Mouse (Mus musculus) heart, embryonic 16.5 days (tissue): ENCODE results near the gene Gm37240. TPM values are rescaled to one million over a fixed set of nuclear protein-coding genes. Genes with fewer than 3 reads are reported as not detected.

Experiments used
- ATAC-seq: fragments of 200-750 bp; cut with Nextera tagmentation; replicated peaks from 2 replicates; pipeline ENCODE4 v1.8.0; 2017; ENCODE audit warnings: moderate number of reproducible peaks; ENCODE audit not compliant: insufficient read depth, low FRiP score; ENCODE audit errors: extremely low read depth
- H3K27ac ChIP-seq: fragments of 300-500 bp; sonication (generic); 2 replicates; pipeline ENCODE4 v1.5.1; 2014; ENCODE audit warnings: mild to moderate bottlenecking, low read length, control low read depth, moderate library complexity
- H3K27me3 ChIP-seq: fragments of 300-500 bp; sonication (generic); 2 replicates; pipeline ENCODE4 v1.6.1; 2014; ENCODE audit warnings: low read length, mixed read lengths; ENCODE audit not compliant: control insufficient read depth, insufficient read depth
- H3K36me3 ChIP-seq: fragments of 300-500 bp; sonication (generic); 2 replicates; pipeline ENCODE4 v1.6.1; 2014; ENCODE audit not compliant: control insufficient read depth, insufficient read depth
- H3K4me1 ChIP-seq: fragments of 300-500 bp; sonication (generic); 2 replicates; pipeline ENCODE4 v1.6.1; 2014; ENCODE audit warnings: low read length, mixed read lengths; ENCODE audit not compliant: control insufficient read depth, insufficient read depth
- H3K4me2 ChIP-seq: fragments of 300-500 bp; sonication (generic); 2 replicates; pipeline ENCODE4 v1.6.1; 2014; ENCODE audit warnings: low read depth, mild to moderate bottlenecking, control low read depth, low read length
- H3K4me3 ChIP-seq: fragments of 300-500 bp; sonication (generic); 2 replicates; pipeline ENCODE4 v1.5.1; 2014; ENCODE audit warnings: mild to moderate bottlenecking, control low read depth, low read length
- H3K9ac ChIP-seq: fragments of 300-500 bp; sonication (generic); 2 replicates; pipeline ENCODE4 v1.6.1; 2014; ENCODE audit warnings: low read length, control low read depth
- H3K9me3 ChIP-seq: fragments of 300-500 bp; sonication (generic); replicated peaks from 2 replicates; pipeline ENCODE4 v1.6.1; 2016; ENCODE audit warnings: low read length; ENCODE audit not compliant: control insufficient read depth
- WGBS: fragments of 180-500 bp; shearing (Covaris S2); extraction: QIAGEN DNeasy Blood & Tissue Kit; methylation state at CpG from one replicate; pipeline ENCODE4 v1.1.7; 2014; 5-methylcytosine and 5-hydroxymethylcytosine counted together
- polyA plus RNA-seq: library from polyadenylated mRNA; unstranded; fragments of >200 nt; fragmentation: Nextera tagmentation; extraction: Ambion mirVana; gene quantifications from 2 replicates; pipeline ENCODE4 v1.2.1, GENCODE M21; 2015

The Gm37240 gene
- polyA plus RNA-seq, 1 experiment from 2014 or later, result 18.4 TPM

DNA sequence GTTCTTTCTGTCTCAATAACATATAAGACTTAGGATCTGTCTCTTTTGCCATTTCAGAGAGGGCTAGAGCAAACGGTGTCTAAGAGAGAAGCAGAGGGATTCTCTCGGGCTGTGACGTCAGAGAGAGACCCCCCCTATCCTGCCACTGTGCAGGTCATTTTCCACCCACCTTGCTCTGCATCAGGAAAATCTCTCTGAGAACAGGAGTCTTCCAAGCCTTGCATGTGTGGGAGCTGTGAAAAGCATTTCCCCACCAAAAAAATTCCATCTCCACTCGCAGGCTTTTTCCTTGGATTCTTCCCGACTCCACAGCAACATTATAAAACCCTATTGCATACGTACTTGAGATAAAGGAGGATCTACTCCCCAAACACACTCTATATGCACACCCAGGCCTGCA, 572.4 kb downstream of the Gm37240 start:
- H3K4me1 ChIP-seq, result peaks cover 2% of the 10 kb centered on the region; the same call in 1 of the 2 replicates
- H3K27ac ChIP-seq, result no peak overlapping the region
- H3K9me3 ChIP-seq, result no peaks in the 10 kb centered on the region
- H3K27me3 ChIP-seq, result no peaks in the 10 kb centered on the region
- no peaks in the 10 kb centered on the region for H3K36me3 ChIP-seq
- H3K4me3 ChIP-seq, result no peak overlapping the region
- H3K9ac ChIP-seq, result no peak overlapping the region
- ATAC-seq, result no peak
- no peak overlapping the region for H3K4me2 ChIP-seq
- 67% methylated on average over 6 of the region's 6 CpGs for WGBS

DNA sequence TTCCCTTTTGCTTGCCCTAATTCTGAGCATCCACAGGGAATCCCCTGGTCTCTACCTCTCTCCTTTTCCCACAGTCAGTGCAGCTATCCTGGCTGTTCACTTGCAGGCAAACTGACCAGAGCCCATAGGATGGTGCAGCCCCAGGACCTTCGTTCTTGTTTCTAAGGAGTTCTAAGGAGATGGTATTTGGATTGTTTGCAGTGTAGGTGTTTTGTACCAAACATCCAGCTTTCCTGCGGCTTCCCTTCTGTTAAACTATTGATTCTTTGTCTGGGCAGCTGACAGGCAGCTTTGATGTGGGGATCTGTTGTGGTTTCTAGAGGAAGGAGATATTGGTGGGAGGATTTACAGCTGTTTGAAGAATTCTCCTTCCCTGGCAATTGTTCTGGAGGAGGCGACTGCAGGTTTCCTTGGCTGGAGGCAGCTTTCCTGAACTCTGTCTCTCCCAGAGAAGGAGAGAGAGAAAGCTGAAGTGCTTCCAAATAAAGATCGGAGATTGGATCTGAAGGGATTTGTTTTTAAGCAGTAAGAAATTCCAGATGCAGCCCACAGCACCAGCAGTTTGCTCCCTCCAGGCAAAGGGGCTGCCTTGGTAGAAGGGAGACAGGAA, 573.6 kb downstream of the Gm37240 start:
- Histone ChIP-seq H3K36me3 (no peaks in the 10 kb centered on the region), H3K9me3 (no peaks in the 10 kb centered on the region), H3K4me1 (peaks cover 2% of the 10 kb centered on the region; the same call in 1 of the 2 replicates), H3K27ac (no peak overlapping the region), H3K9ac (no peak overlapping the region), H3K27me3 (no peaks in the 10 kb centered on the region), H3K4me2 (no peak overlapping the region), H3K4me3 (no peak overlapping the region)
- ATAC-seq, result no peak
- WGBS, result 35% methylated on average over 4 of the region's 4 CpGs

- 70% methylated on average over 3 of the region's 3 CpGs for WGBS
- ATAC-seq, result no peak
- no peaks in the 10 kb centered on the region for H3K36me3 ChIP-seq
- no peak overlapping the region for H3K9ac ChIP-seq
- no peak overlapping the region for H3K4me3 ChIP-seq
- H3K27me3 ChIP-seq, result no peaks in the 10 kb centered on the region
- H3K9me3 ChIP-seq, result no peaks in the 10 kb centered on the region; the same call in 1 of the 2 replicates
- H3K4me2 ChIP-seq, result no peak overlapping the region
- no peak overlapping the region for H3K27ac ChIP-seq
- peaks cover 2% of the 10 kb centered on the region; the same call in 1 of the 2 replicates for H3K4me1 ChIP-seq
Observed at GRCm38 (mm10) chr3:85311176-85311575, 576.1 kb downstream of the Gm37240 start.

GRCm38 (mm10) chr3:85310401-85310989, 576.8 kb downstream of the Gm37240 start:
- no peak for ATAC-seq
- no peaks in the 10 kb centered on the region for H3K27me3 ChIP-seq
- no peaks in the 10 kb centered on the region; the same call in 1 of the 2 replicates for H3K9me3 ChIP-seq
- H3K4me1 ChIP-seq, result peaks cover 2% of the 10 kb centered on the region; the same call in 1 of the 2 replicates
- H3K9ac ChIP-seq, result no peak overlapping the region
- no peak overlapping the region for H3K4me2 ChIP-seq
- 51% methylated on average over 8 of the region's 8 CpGs for WGBS
- no peaks in the 10 kb centered on the region for H3K36me3 ChIP-seq
- H3K4me3 ChIP-seq, result no peak overlapping the region
- H3K27ac ChIP-seq, result no peak overlapping the region

GRCm38 (mm10) chr3:85309168-85309567, 578.1 kb downstream of the Gm37240 start:
- no peak overlapping the region for H3K4me3 ChIP-seq
- H3K36me3 ChIP-seq, result no peaks in the 10 kb centered on the region
- no peak overlapping the region for H3K4me2 ChIP-seq
- H3K9ac ChIP-seq, result no peak overlapping the region
- no peaks in the 10 kb centered on the region for H3K27me3 ChIP-seq
- H3K4me1 ChIP-seq, result peaks cover 2% of the 10 kb centered on the region; the same call in 1 of the 2 replicates
- 90% methylated on average over 6 of the region's 6 CpGs for WGBS
- H3K9me3 ChIP-seq, result no peaks in the 10 kb centered on the region; the same call in 1 of the 2 replicates
- ATAC-seq, result no peak
- H3K27ac ChIP-seq, result no peak overlapping the region

GRCm38 (mm10) chr3:85308706-85309105, 578.6 kb downstream of the Gm37240 start:
- Histone ChIP-seq H3K4me3 (no peak overlapping the region), H3K9me3 (no peaks in the 10 kb centered on the region; the same call in 1 of the 2 replicates), H3K27ac (no peak overlapping the region), H3K27me3 (no peaks in the 10 kb centered on the region), H3K36me3 (no peaks in the 10 kb centered on the region), H3K4me1 (no peaks in the 10 kb centered on the region), H3K9ac (no peak overlapping the region), H3K4me2 (no peak overlapping the region)
- ATAC-seq, result no peak
- 69% methylated on average over 4 of the region's 4 CpGs for WGBS

GRCm38 (mm10) chr3:85301851-85302250, 585.5 kb downstream of the Gm37240 start:
- ATAC-seq, result no peak
- H3K36me3 ChIP-seq, result no peaks in the 10 kb centered on the region
- no peaks in the 10 kb centered on the region for H3K4me1 ChIP-seq
- no peaks in the 10 kb centered on the region for H3K27me3 ChIP-seq
- no peak overlapping the region for H3K27ac ChIP-seq
- H3K9ac ChIP-seq, result no peak overlapping the region
- no peak overlapping the region for H3K4me2 ChIP-seq
- H3K4me3 ChIP-seq, result no peak overlapping the region
- no peaks in the 10 kb centered on the region for H3K9me3 ChIP-seq
- WGBS, result 54% methylated on average over 3 of the region's 3 CpGs

- no peaks in the 10 kb centered on the region for H3K36me3 ChIP-seq
- no peak overlapping the region for H3K4me3 ChIP-seq
- H3K27me3 ChIP-seq, result no peaks in the 10 kb centered on the region
- WGBS, result 85% methylated on average over 2 of the region's 2 CpGs
- H3K27ac ChIP-seq, result no peak overlapping the region
- H3K4me2 ChIP-seq, result no peak overlapping the region
- no peak overlapping the region for H3K9ac ChIP-seq
- no peaks in the 10 kb centered on the region for H3K4me1 ChIP-seq
- no peaks in the 10 kb centered on the region for H3K9me3 ChIP-seq
- no peak for ATAC-seq
Observed at GRCm38 (mm10) chr3:85301336-85301735, 586.0 kb downstream of the Gm37240 start.

DNA sequence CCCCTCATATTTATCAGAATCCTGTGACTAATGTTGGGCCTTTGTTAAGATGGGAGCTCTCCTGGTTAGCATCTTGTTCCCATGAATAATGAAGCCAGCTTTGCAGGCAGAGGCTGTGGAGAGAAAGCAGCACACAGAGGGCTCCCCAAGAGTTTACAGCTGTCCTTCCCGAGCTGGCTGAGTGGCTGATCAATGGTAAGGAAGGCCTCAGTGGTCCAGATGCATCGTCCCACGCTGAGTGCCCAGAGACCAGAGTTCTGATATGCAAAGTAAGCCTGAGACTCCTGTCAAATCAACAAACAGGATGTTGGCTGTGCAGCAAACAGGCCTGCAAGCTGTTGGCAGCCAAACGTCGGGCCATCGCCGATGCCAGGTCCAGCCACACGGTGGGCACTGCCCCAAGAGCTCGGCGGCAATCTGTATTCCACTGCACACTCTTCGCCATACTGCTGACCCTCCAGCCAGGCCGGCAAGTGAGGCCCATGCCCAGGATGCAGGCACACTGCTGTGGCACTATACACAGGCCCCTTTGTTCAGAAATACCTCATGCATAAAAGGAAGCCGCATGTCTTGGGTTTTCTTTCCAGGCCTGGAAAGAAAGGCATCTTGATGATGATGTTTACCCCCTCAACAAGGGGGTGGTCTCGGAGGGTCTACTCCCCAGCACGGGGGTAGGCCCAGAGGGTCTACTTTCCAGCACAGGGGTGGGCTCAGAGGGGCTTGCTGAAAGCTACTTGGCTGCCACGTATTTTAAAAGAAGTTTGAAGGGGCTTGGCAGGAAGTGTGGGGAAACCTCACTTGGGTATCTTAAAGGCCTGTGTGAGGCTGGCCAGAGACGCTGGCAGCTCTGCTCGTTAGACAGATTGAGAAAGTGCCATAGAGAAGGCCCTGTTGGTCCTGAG, 587.4 kb downstream of the Gm37240 start:
- H3K27ac ChIP-seq, result no peak overlapping the region
- 77% methylated on average over 18 of the region's 18 CpGs for WGBS
- no peaks in the 10 kb centered on the region for H3K36me3 ChIP-seq
- no peak for ATAC-seq
- no peak overlapping the region for H3K9ac ChIP-seq
- H3K9me3 ChIP-seq, result no peaks in the 10 kb centered on the region
- no peak overlapping the region for H3K4me2 ChIP-seq
- H3K4me1 ChIP-seq, result no peaks in the 10 kb centered on the region
- H3K4me3 ChIP-seq, result no peak overlapping the region
- no peaks in the 10 kb centered on the region for H3K27me3 ChIP-seq
